Mouse (Mus musculus): Measurements from ENCODE around the gene Dpt.
"Not testable (repeated sequence)": the region's sequence is repeated elsewhere in the genome, so short reads cannot be mapped to it uniquely, and the experiment has no call there.

Gene Dpt

GRCm38 (mm10) chr1:164796471-164796870, at the start of gene Dpt:
Gene Dpt, plus strand, starts transcription at chr1:164796644.
- DNase-seq, result peak; percentile 52

GRCm38 (mm10) chr1:164753736-164754135, 42.7 kb upstream of the Dpt start:
- DNase-seq, result no peak

- DNase-seq, result no peak
Observed at GRCm38 (mm10) chr1:164755671-164756070, 40.8 kb upstream of the Dpt start.

- DNase-seq, result no peak
Observed at GRCm38 (mm10) chr1:164756951-164757350, 39.5 kb upstream of the Dpt start.

- DNase-seq, result no peak
Observed at GRCm38 (mm10) chr1:164758401-164758800, 38.0 kb upstream of the Dpt start.

GRCm38 (mm10) chr1:164762276-164762675, 34.2 kb upstream of the Dpt start:
- peak; percentile 17 for DNase-seq

GRCm38 (mm10) chr1:164766646-164767045, 29.8 kb upstream of the Dpt start:
- no peak for DNase-seq

- DNase-seq, result peak; percentile 68
Observed at GRCm38 (mm10) chr1:164770611-164771010, 25.8 kb upstream of the Dpt start.

- DNase-seq, result no peak
Observed at GRCm38 (mm10) chr1:164780851-164781510, 15.5 kb upstream of the Dpt start.

GRCm38 (mm10) chr1:164786165-164786564, 10.3 kb upstream of the Dpt start:
- no peak for DNase-seq

- DNase-seq, result no peak
Observed at GRCm38 (mm10) chr1:164787771-164788170, 8.7 kb upstream of the Dpt start.

- no peak for DNase-seq
Observed at GRCm38 (mm10) chr1:164788292-164788691, 8.2 kb upstream of the Dpt start.

- not testable (repeated sequence) for DNase-seq
Observed at GRCm38 (mm10) chr1:164790296-164790695, 6.1 kb upstream of the Dpt start.

- DNase-seq, result no peak
Observed at GRCm38 (mm10) chr1:164793049-164793448, 3.4 kb upstream of the Dpt start.

GRCm38 (mm10) chr1:164797746-164798285, 1.4 kb downstream of the Dpt start:
- no peak for DNase-seq

- DNase-seq, result peak; percentile 35
Observed at GRCm38 (mm10) chr1:164798471-164798922, 2.1 kb downstream of the Dpt start.

- DNase-seq, result no peak
Observed at GRCm38 (mm10) chr1:164799161-164799560, 2.7 kb downstream of the Dpt start.

- no peak for DNase-seq
Observed at GRCm38 (mm10) chr1:164804277-164804676, 7.8 kb downstream of the Dpt start.

- DNase-seq, result no peak
Observed at GRCm38 (mm10) chr1:164804751-164805435, 8.4 kb downstream of the Dpt start.

GRCm38 (mm10) chr1:164809371-164809770, 12.9 kb downstream of the Dpt start:
- no peak for DNase-seq

- no peak for DNase-seq
Observed at GRCm38 (mm10) chr1:164811296-164811695, 14.9 kb downstream of the Dpt start.

- no peak for DNase-seq
Observed at GRCm38 (mm10) chr1:164814243-164814642, 17.8 kb downstream of the Dpt start.

GRCm38 (mm10) chr1:164815330-164815729, 18.9 kb downstream of the Dpt start:
- DNase-seq, result no peak

- DNase-seq, result no peak
Observed at GRCm38 (mm10) chr1:164817331-164817730, 20.9 kb downstream of the Dpt start.

Measured in lung, postnatal 14 days (tissue).